Mouse (Mus musculus) hindbrain, postnatal 0 days (tissue): Measurements from ENCODE around the gene Auts2. TPM values are rescaled to one million over a fixed set of nuclear protein-coding genes. Genes with fewer than 3 reads are reported as not detected.
A peak's percentile ranks its signal among the peaks of the same experiment; 100 is the strongest.

ENCODE experiments used
- ATAC-seq: fragments of 200-750 bp; cut with Nextera tagmentation; 2 replicates; pipeline ENCODE4 v1.8.0; 2017; ENCODE audit warnings: mild to moderate bottlenecking, moderate TSS enrichment, moderate library complexity
- DNase-seq: peaks from one replicate; pipeline ENCODE4 v3.0.0-alpha.2; 2015; ENCODE audit warnings: low spot score
- H3K27ac ChIP-seq: fragments of 300-500 bp; sonication (generic); 2 replicates; pipeline ENCODE4 v1.5.1; 2014; ENCODE audit warnings: mild to moderate bottlenecking
- H3K27me3 ChIP-seq: fragments of 300-500 bp; sonication (generic); 2 replicates; pipeline ENCODE4 v1.6.1; 2014; ENCODE audit warnings: low read length, mixed read lengths; ENCODE audit not compliant: insufficient read depth
- H3K36me3 ChIP-seq: fragments of 300-500 bp; sonication (generic); 2 replicates; pipeline ENCODE4 v1.6.1; 2014; ENCODE audit warnings: low read length, mixed read lengths; ENCODE audit not compliant: insufficient read depth
- H3K4me1 ChIP-seq: fragments of 300-500 bp; sonication (generic); 2 replicates; pipeline ENCODE4 v1.6.1; 2014; ENCODE audit warnings: antibody characterized with exemption, low read length, mixed read lengths; ENCODE audit not compliant: insufficient read depth
- H3K4me2 ChIP-seq: fragments of 300-500 bp; sonication (generic); 2 replicates; pipeline ENCODE4 v1.6.1; 2014; ENCODE audit warnings: low read depth, mild to moderate bottlenecking, low read length, moderate library complexity, mixed read lengths
- H3K4me3 ChIP-seq: fragments of 300-500 bp; sonication (generic); 2 replicates; pipeline ENCODE4 v1.5.1; 2014; ENCODE audit warnings: low read length
- H3K9ac ChIP-seq: fragments of 300-500 bp; sonication (generic); replicated peaks from 2 replicates; pipeline ENCODE4 v1.6.1; 2014; ENCODE audit warnings: mild to moderate bottlenecking, low read length, moderate library complexity, mixed read lengths
- H3K9me3 ChIP-seq: fragments of 300-500 bp; sonication (generic); 2 replicates; pipeline ENCODE4 v1.6.1; 2016; ENCODE audit warnings: low read length, mixed read lengths
- CTCF ChIP-seq: IDR thresholded peaks from 2 replicates; pipeline ENCODE4 v1.5.1; 2016; ENCODE audit warnings: antibody characterized with exemption, control low read depth, low read depth
- WGBS: fragments of 180-500 bp; shearing (Covaris S2); extraction: QIAGEN DNeasy Blood & Tissue Kit; methylation state at CpG from one replicate; pipeline ENCODE4 v1.1.7; 2014; 5-methylcytosine and 5-hydroxymethylcytosine counted together
- polyA plus RNA-seq: library from polyadenylated mRNA; unstranded; fragments of >200 nt; fragmentation: Nextera tagmentation; extraction: Ambion mirVana; gene quantifications from 2 replicates; pipeline ENCODE4 v1.2.1, GENCODE M21; 2015
- total RNA-seq: library from RNA; depleted of rRNA; stranded (reverse); fragments of >200 nt; gene quantifications from 2 replicates; pipeline ENCODE4 v1.2.3, GENCODE M21; 2014

The Auts2 gene
- total and polyA plus RNA-seq, 2 experiments from 2014 or later = 39.3 to 54.9 TPM

- ATAC-seq (no peak), DNase-seq (no peak)
- Histone ChIP-seq H3K4me3 (no peak overlapping the region), H3K27ac (no peak overlapping the region), H3K4me1 (peaks cover 10% of the 10 kb centered on the region; the same call in 1 of the 2 replicates), H3K4me2 (no peak overlapping the region), H3K9me3 (no peaks in the 10 kb centered on the region), H3K9ac (no peak overlapping the region), H3K36me3 (no peaks in the 10 kb centered on the region), H3K27me3 (no peaks in the 10 kb centered on the region)
- TF ChIP-seq CTCF = no peak
- WGBS = 52% methylated on average over 4 of the region's 4 CpGs
These were observed 358.6 kb downstream of the Auts2 start for GRCm38 (mm10) chr5:132184395-132185095.

- 74% methylated on average over 9 of the region's 9 CpGs for WGBS
- Histone ChIP-seq H3K27ac (no peak overlapping the region), H3K4me2 (no peak overlapping the region), H3K9me3 (no peaks in the 10 kb centered on the region), H3K4me1 (peaks cover 10% of the 10 kb centered on the region; the same call in 1 of the 2 replicates), H3K27me3 (no peaks in the 10 kb centered on the region), H3K36me3 (no peaks in the 10 kb centered on the region), H3K9ac (no peak overlapping the region), H3K4me3 (no peak overlapping the region)
- TF ChIP-seq CTCF = no peak
- DNase-seq = no peak
- ATAC-seq = no peak
These were observed 361.1 kb downstream of the Auts2 start for GRCm38 (mm10) chr5:132182077-132182476.

- no peaks in the 10 kb centered on the region for H3K27me3 ChIP-seq
These were observed 373.1 kb downstream of the Auts2 start for GRCm38 (mm10) chr5:132170010-132170409.

GRCm38 (mm10) chr5:132168805-132169204 lies 374.3 kb downstream of the Auts2 start:
- 80% methylated on average over 5 of the region's 5 CpGs for WGBS

More at GRCm38 (mm10) chr5:132170010-132170409, 373.1 kb downstream of the Auts2 start:
- Histone ChIP-seq H3K36me3 (no peaks in the 10 kb centered on the region), H3K4me1 (peaks cover 9% of the 10 kb centered on the region), H3K4me3 (no peak overlapping the region), H3K27ac (peak overlapping the region; percentile 52; the same call in 1 of the 2 replicates), H3K9ac (no peak overlapping the region), H3K9me3 (no peaks in the 10 kb centered on the region), H3K4me2 (peak overlapping the region; percentile 11; the same call in 1 of the 2 replicates)
- 30% methylated on average over 8 of the region's 8 CpGs for WGBS
- ATAC-seq (peak; percentile 86), DNase-seq (peak; percentile 86)
- no peak for TF ChIP-seq CTCF

GRCm38 (mm10) chr5:132168224-132168623 lies 374.9 kb downstream of the Auts2 start:
- H3K4me2 ChIP-seq = no peak overlapping the region
- no peaks in the 10 kb centered on the region for H3K36me3 ChIP-seq
- 92% methylated on average over 5 of the region's 5 CpGs for WGBS
- DNase-seq = no peak
- TF ChIP-seq CTCF = no peak
- no peak overlapping the region for H3K4me3 ChIP-seq
- peaks cover 9% of the 10 kb centered on the region for H3K4me1 ChIP-seq
- H3K27ac ChIP-seq = no peak overlapping the region
- H3K9ac ChIP-seq = no peak overlapping the region
- no peaks in the 10 kb centered on the region for H3K9me3 ChIP-seq
- no peaks in the 10 kb centered on the region for H3K27me3 ChIP-seq
- no peak for ATAC-seq

More at GRCm38 (mm10) chr5:132168805-132169204, 374.3 kb downstream of the Auts2 start:
- Histone ChIP-seq H3K36me3 (no peaks in the 10 kb centered on the region), H3K9ac (no peak overlapping the region), H3K27ac (no peak overlapping the region), H3K9me3 (no peaks in the 10 kb centered on the region), H3K4me1 (peaks cover 9% of the 10 kb centered on the region), H3K4me2 (no peak overlapping the region), H3K27me3 (no peaks in the 10 kb centered on the region), H3K4me3 (no peak overlapping the region)
- DNase-seq (no peak), ATAC-seq (no peak)
- no peak for TF ChIP-seq CTCF

- no peak for TF ChIP-seq CTCF
- H3K4me3 ChIP-seq = no peak overlapping the region
- H3K4me2 ChIP-seq = no peak overlapping the region
- 73% methylated on average over 3 of the region's 3 CpGs for WGBS
- H3K27me3 ChIP-seq = no peaks in the 10 kb centered on the region
- no peak for ATAC-seq
- H3K27ac ChIP-seq = no peak overlapping the region
- H3K9me3 ChIP-seq = no peaks in the 10 kb centered on the region
- peaks cover 14% of the 10 kb centered on the region for H3K4me1 ChIP-seq
- no peaks in the 10 kb centered on the region for H3K36me3 ChIP-seq
- H3K9ac ChIP-seq = no peak overlapping the region
- DNase-seq = no peak
These were observed 376.6 kb downstream of the Auts2 start for GRCm38 (mm10) chr5:132166559-132166958.

GRCm38 (mm10) chr5:132163960-132164359 lies 379.2 kb downstream of the Auts2 start:
- no peak for TF ChIP-seq CTCF

More at GRCm38 (mm10) chr5:132163960-132164359, 379.2 kb downstream of the Auts2 start:
- Histone ChIP-seq H3K9ac (no peak overlapping the region), H3K9me3 (no peaks in the 10 kb centered on the region), H3K27me3 (no peaks in the 10 kb centered on the region), H3K4me3 (no peak overlapping the region), H3K27ac (no peak overlapping the region), H3K4me1 (peaks cover 8% of the 10 kb centered on the region), H3K4me2 (no peak overlapping the region), H3K36me3 (no peaks in the 10 kb centered on the region)
- WGBS = 86% methylated on average over 10 of the region's 10 CpGs
- DNase-seq (no peak), ATAC-seq (no peak)
